Mouse (Mus musculus) lung, adult 2 months (tissue): Measurements from ENCODE around the gene Ksr2.

ENCODE experiments used
- CTCF ChIP-seq: fragments of 200-500 bp; IDR thresholded peaks from 2 replicates; pipeline ENCODE4 v1.5.1; 2011; ENCODE audit warnings: mild to moderate bottlenecking, low read length, control low read depth; ENCODE audit not compliant: insufficient read depth
- POLR2A ChIP-seq: fragments of 200-500 bp; IDR thresholded peaks from 2 replicates; pipeline ENCODE4 v1.6.1; 2011; ENCODE audit warnings: low read depth, mild to moderate bottlenecking, control low read depth, low read length, borderline replicate concordance; ENCODE audit errors: extremely low read depth

- TF ChIP-seq POLR2A: no peak
- TF ChIP-seq CTCF: no peak
These were observed 256.0 kb downstream of the Ksr2 start for GRCm38 (mm10) chr5:117669843-117670242.
